Mouse (Mus musculus): ENCODE data around the gene Ckmt2. TPM values are rescaled to one million over a fixed set of nuclear protein-coding genes. Genes with fewer than 3 reads are reported as not detected.

The Ckmt2 gene
- polyA plus RNA-seq, 1 experiment from 2014 or later, result not detected

DNA sequence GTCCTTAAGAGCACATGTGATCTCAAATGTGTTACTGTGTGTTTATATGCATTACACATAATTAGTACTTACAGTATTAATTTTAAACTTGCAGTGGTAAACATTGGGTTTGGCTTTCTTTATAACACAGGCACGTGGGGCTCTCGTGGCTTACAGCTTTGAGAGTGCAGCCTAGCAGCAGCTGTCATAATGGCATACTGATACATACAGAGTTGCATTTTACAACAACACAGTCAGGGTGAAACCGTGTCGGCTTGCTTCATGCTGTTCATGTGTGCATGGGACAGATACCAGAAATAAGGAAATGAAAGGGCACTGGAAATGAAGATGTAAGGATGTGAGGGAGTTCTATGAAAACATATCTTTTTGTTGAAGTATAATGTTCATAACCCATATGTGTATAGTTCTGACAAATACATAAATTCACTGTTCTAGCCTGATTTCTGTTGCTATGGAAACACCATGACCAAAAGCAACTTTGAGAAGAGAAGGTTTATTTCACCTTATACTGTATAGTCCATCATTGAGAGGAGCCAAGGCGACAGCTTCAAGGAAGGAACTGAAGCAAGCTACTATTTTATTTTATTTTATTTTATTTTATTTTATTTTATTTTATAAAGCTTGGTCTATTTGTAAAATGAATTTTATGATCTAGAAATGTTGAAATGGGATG lies 8.2 kb upstream of the Ckmt2 start:
- no peaks in the 10 kb centered on the region for H3K36me3 ChIP-seq (ENCODE audit: insufficient read depth)
- ATAC-seq (ENCODE audit: insufficient read depth), result no peak
- 63% methylated on average over 5 of the region's 5 CpGs for WGBS

DNA sequence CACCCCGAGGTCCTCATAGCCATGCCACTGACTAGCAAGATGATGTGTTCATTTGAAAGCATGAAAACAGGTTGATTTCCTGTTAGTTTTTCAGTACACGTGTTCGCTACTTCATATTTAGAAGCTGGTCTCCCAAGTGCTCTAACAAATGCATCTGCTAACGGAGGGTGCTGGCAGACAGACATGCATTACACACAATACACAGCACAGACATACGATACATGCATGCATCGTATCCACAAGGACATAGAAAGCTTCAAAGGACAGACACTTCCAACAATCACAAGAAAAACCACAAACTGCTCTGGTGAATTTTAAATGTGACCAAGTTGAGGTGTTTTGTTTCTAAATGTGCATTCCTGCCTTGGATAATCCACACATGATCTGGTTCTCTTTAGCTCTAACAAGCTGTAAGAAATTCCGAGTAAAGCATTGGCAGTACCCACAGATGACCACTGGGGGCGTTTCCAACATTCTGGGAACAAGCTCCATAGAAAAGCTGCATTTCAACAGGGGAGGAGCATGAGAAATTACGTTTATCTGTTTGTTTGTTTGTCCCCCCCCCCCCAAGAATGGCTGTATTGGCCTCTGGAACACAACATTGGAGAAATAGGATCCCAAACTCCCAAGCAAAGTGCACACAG lies 5.3 kb upstream of the Ckmt2 start:
- no peaks in the 10 kb centered on the region for H3K9me3 ChIP-seq (ENCODE audit: low read depth, low read length)
- H3K27me3 ChIP-seq (ENCODE audit: insufficient read depth, low read length), result no peaks in the 10 kb centered on the region
- 60% methylated on average over 9 of the region's 9 CpGs for WGBS
- peak; percentile 82 for DNase-seq
- no peaks in the 10 kb centered on the region for H3K36me3 ChIP-seq (ENCODE audit: insufficient read depth)
- H3K4me3 ChIP-seq (ENCODE audit: low read depth, low read length), result no peak overlapping the region
- no peak for ATAC-seq (ENCODE audit: insufficient read depth)
- H3K27ac ChIP-seq (ENCODE audit: low read depth), result no peak overlapping the region
- no peak overlapping the region for H3K9ac ChIP-seq
- no peak overlapping the region for H3K4me2 ChIP-seq
- H3K4me1 ChIP-seq (ENCODE audit: insufficient read depth), result no peaks in the 10 kb centered on the region
- peak; percentile 75 for TF ChIP-seq CTCF (IDR thresholded peaks at IDR 0.05; ENCODE audit: low read depth)

More for the DNA sequence above, 8.2 kb upstream of the Ckmt2 start:
- no peak overlapping the region for H3K4me3 ChIP-seq (ENCODE audit: low read depth, low read length)
- H3K9me3 ChIP-seq (ENCODE audit: low read depth, low read length), result no peaks in the 10 kb centered on the region
- no peak overlapping the region for H3K4me2 ChIP-seq
- no peak overlapping the region for H3K9ac ChIP-seq
- no peaks in the 10 kb centered on the region for H3K27me3 ChIP-seq (ENCODE audit: insufficient read depth, low read length)
- no peaks in the 10 kb centered on the region for H3K4me1 ChIP-seq (ENCODE audit: insufficient read depth)
- no peak overlapping the region for H3K27ac ChIP-seq (ENCODE audit: low read depth)
- DNase-seq, result no peak
- no peak for TF ChIP-seq CTCF (IDR thresholded peaks at IDR 0.05; ENCODE audit: low read depth)

DNA sequence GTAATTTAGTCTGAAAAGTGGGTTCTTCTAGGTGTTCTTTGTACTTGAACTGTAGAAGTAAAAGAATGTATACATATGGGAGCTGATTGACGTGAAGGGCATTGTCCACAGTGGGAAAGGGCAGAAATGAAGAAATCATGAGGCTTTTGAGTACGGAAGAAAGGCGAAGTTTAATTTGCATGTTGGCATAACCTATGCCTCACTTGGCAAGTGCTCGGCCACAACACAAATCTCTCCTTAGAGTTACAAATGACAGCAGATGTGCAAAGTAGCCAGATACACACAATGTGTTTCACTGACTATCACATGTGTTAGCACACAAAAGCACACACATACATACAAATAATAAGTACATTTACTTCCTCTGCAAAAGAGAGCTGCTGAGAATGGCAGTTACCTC lies 3.6 kb upstream of the Ckmt2 start:
- H3K9me3 ChIP-seq (ENCODE audit: low read depth, low read length), result no peaks in the 10 kb centered on the region
- no peak for TF ChIP-seq CTCF (IDR thresholded peaks at IDR 0.05; ENCODE audit: low read depth)
- no peak overlapping the region for H3K4me2 ChIP-seq
- no peak overlapping the region for H3K27ac ChIP-seq (ENCODE audit: low read depth)
- DNase-seq (no peak), ATAC-seq (ENCODE audit: insufficient read depth) (no peak)
- H3K9ac ChIP-seq, result no peak overlapping the region
- WGBS, result 84% methylated on average over 4 of the region's 4 CpGs
- no peaks in the 10 kb centered on the region for H3K4me1 ChIP-seq (ENCODE audit: insufficient read depth)
- no peaks in the 10 kb centered on the region for H3K27me3 ChIP-seq (ENCODE audit: insufficient read depth, low read length)
- H3K4me3 ChIP-seq (ENCODE audit: low read depth, low read length), result no peak overlapping the region
- no peaks in the 10 kb centered on the region for H3K36me3 ChIP-seq (ENCODE audit: insufficient read depth)

DNA sequence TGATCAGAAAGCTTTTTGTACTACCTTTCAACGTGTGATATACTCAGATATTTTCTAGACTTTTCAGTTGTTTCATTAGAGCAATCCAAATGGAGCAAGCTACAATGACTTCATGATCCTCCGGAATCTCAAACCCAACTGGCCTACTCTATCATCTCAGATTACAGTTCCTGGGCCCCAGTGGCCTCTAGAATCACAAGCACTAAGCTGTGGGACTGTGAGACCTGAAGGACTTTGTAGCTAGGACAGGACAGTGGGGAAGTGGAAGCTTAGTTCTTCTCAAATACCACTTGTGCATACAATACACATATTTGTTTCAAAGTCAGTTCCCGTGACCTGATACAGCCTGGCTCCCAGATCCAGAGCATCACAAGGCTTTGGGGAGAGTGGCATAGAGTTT lies 1.3 kb upstream of the Ckmt2 start:
- TF ChIP-seq CTCF (IDR thresholded peaks at IDR 0.05; ENCODE audit: low read depth), result no peak
- no peak for ATAC-seq (ENCODE audit: insufficient read depth)
- Histone ChIP-seq H3K9ac (no peak overlapping the region), H3K36me3 (ENCODE audit: insufficient read depth) (no peaks in the 10 kb centered on the region), H3K4me1 (ENCODE audit: insufficient read depth) (no peaks in the 10 kb centered on the region), H3K4me2 (no peak overlapping the region), H3K27ac (ENCODE audit: low read depth) (no peak overlapping the region), H3K4me3 (ENCODE audit: low read depth, low read length) (no peak overlapping the region), H3K27me3 (ENCODE audit: insufficient read depth, low read length) (no peaks in the 10 kb centered on the region), H3K9me3 (ENCODE audit: low read depth, low read length) (no peaks in the 10 kb centered on the region)
- no peak for DNase-seq
- WGBS, result 72% methylated on average over 3 of the region's 3 CpGs

DNA sequence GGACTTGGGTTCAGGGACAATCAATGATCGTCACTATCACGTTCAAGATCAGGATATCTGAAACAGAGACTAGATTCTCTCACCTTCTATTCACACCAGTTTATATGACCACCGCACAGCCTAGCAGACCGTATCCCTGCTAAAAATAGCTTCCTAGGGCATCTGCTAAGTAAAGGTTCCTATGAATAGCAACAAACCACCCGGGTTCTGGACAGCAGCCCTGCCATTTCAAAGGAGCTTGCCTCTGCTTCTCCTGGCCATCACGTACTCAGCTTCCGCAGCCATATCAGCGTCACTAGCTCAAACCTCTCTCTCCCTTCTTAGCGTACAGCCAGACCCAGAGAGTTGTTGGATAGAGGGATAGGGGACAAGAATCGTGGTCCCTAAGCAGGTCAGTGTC lies 665 bp upstream of the Ckmt2 start:
- no peaks in the 10 kb centered on the region for H3K36me3 ChIP-seq (ENCODE audit: insufficient read depth)
- WGBS, result 82% methylated on average over 10 of the region's 10 CpGs
- no peaks in the 10 kb centered on the region for H3K9me3 ChIP-seq (ENCODE audit: low read depth, low read length)
- ATAC-seq (ENCODE audit: insufficient read depth) (no peak), DNase-seq (no peak)
- no peak overlapping the region for H3K9ac ChIP-seq
- H3K27ac ChIP-seq (ENCODE audit: low read depth), result no peak overlapping the region
- H3K4me3 ChIP-seq (ENCODE audit: low read depth, low read length), result no peak overlapping the region
- H3K4me1 ChIP-seq (ENCODE audit: insufficient read depth), result no peaks in the 10 kb centered on the region
- TF ChIP-seq CTCF (IDR thresholded peaks at IDR 0.05; ENCODE audit: low read depth), result no peak
- no peaks in the 10 kb centered on the region for H3K27me3 ChIP-seq (ENCODE audit: insufficient read depth, low read length)
- no peak overlapping the region for H3K4me2 ChIP-seq

- no peak for TF ChIP-seq CTCF (IDR thresholded peaks at IDR 0.05; ENCODE audit: low read depth)
- WGBS, result 43% methylated on average over 2 of the region's 2 CpGs
- ATAC-seq (ENCODE audit: insufficient read depth) (no peak), DNase-seq (no peak)
- H3K27me3 ChIP-seq (ENCODE audit: insufficient read depth, low read length), result no peaks in the 10 kb centered on the region
- no peak overlapping the region for H3K4me2 ChIP-seq
- no peak overlapping the region for H3K9ac ChIP-seq
- H3K27ac ChIP-seq (ENCODE audit: low read depth), result no peak overlapping the region
- H3K36me3 ChIP-seq (ENCODE audit: insufficient read depth), result no peaks in the 10 kb centered on the region
- no peaks in the 10 kb centered on the region for H3K9me3 ChIP-seq (ENCODE audit: low read depth, low read length)
- no peak overlapping the region for H3K4me3 ChIP-seq (ENCODE audit: low read depth, low read length)
- no peaks in the 10 kb centered on the region for H3K4me1 ChIP-seq (ENCODE audit: insufficient read depth)
Observed at GRCm38 (mm10) chr13:91875581-91875980, 1.1 kb downstream of the Ckmt2 start.

GRCm38 (mm10) chr13:91874565-91874964 lies 2.1 kb downstream of the Ckmt2 start:
- no peak for ATAC-seq (ENCODE audit: insufficient read depth)
- Histone ChIP-seq H3K36me3 (ENCODE audit: insufficient read depth) (no peaks in the 10 kb centered on the region), H3K4me1 (ENCODE audit: insufficient read depth) (no peaks in the 10 kb centered on the region), H3K9me3 (ENCODE audit: low read depth, low read length) (no peaks in the 10 kb centered on the region), H3K9ac (no peak overlapping the region), H3K27ac (ENCODE audit: low read depth) (no peak overlapping the region), H3K4me3 (ENCODE audit: low read depth, low read length) (no peak overlapping the region), H3K4me2 (no peak overlapping the region), H3K27me3 (ENCODE audit: insufficient read depth, low read length) (no peaks in the 10 kb centered on the region)
- 71% methylated on average over 7 of the region's 7 CpGs for WGBS
- DNase-seq, result no peak
- no peak for TF ChIP-seq CTCF (IDR thresholded peaks at IDR 0.05; ENCODE audit: low read depth)

All from lung, embryonic 14.5 days (tissue).